Mouse (Mus musculus): ENCODE results near the gene Ptrh1.

DNA sequence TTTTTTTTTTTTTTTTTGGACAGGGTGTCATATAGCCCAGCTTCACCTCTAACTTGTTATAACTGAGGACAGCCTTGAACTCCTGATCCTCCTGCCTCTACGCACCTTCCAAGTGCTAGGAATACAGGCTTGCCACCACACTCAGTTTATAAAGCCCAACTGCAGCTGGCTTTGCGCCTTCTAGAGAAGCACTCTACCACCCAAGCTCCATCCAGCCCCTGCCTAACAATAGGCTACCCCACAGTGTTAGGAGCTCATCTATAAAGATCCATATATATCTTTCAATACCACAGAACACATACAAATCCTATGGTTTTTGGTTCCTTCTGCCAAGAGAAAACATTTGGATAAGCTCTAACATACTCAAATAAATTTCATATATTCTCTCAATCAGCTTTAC is 40.9 kb downstream of the Ptrh1 start:
- TF ChIP-seq HCFC1 (IDR thresholded peaks at IDR 0.05; ENCODE audit: borderline replicate concordance, insufficient read depth, low read length) (no peak), CHD2 (IDR thresholded peaks at IDR 0.05; ENCODE audit: low read depth, low read length) (no peak), ZC3H11A (IDR thresholded peaks at IDR 0.05; ENCODE audit: borderline replicate concordance, low read depth, low read length) (no peak), ZNF384 (IDR thresholded peaks at IDR 0.05; ENCODE audit: low read depth, low read length) (no peak)
